Mouse (Mus musculus) urinary bladder, postnatal 14 days (tissue): Measurements from ENCODE around the gene Gadd45gip1.
"Not testable (repeated sequence)": the region's sequence is repeated elsewhere in the genome, so short reads cannot be mapped to it uniquely, and the experiment has no call there.

Experiments used
- DNase-seq: peaks from one replicate; pipeline ENCODE4 v3.0.0; 2021; ENCODE audit warnings: low spot score

Gadd45gip1 gene

GRCm38 (mm10) chr8:84797256-84797797, 34.0 kb upstream of the Gadd45gip1 start:
- no peak for DNase-seq

GRCm38 (mm10) chr8:84797971-84798370, 33.4 kb upstream of the Gadd45gip1 start:
- no peak for DNase-seq

DNA sequence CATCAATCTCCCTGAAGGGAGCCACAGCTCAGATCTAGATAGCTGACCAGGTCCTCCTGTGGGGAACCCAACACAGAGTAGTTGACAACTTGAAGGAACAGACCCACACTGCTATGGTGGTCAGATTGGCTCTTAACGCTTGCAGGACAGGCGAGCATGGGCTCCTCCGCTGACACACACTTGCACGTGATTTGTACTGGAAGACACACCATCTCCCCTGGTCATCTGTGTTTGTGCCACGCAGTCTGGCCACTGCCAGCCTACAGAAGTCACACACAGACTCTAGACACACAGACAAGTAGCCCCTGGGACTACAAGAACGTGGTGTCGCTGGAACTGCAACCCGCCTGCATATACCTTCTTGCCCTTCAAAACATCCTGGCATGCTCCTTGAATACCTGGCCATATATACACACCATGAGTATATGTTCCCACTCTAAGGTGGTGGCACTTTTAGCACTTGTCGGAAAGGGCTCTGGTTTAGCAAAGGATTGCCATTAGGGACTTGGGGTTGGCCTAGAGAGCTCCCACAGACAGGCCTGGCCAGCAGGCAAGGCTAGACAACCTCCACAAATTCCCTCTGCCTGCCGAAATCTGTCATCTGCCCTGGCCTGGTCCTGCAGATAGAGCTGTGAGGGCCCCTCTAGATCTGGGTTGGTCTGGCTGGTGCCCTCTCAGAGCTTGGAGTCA, 32.7 kb upstream of the Gadd45gip1 start:
- DNase-seq = no peak

DNA sequence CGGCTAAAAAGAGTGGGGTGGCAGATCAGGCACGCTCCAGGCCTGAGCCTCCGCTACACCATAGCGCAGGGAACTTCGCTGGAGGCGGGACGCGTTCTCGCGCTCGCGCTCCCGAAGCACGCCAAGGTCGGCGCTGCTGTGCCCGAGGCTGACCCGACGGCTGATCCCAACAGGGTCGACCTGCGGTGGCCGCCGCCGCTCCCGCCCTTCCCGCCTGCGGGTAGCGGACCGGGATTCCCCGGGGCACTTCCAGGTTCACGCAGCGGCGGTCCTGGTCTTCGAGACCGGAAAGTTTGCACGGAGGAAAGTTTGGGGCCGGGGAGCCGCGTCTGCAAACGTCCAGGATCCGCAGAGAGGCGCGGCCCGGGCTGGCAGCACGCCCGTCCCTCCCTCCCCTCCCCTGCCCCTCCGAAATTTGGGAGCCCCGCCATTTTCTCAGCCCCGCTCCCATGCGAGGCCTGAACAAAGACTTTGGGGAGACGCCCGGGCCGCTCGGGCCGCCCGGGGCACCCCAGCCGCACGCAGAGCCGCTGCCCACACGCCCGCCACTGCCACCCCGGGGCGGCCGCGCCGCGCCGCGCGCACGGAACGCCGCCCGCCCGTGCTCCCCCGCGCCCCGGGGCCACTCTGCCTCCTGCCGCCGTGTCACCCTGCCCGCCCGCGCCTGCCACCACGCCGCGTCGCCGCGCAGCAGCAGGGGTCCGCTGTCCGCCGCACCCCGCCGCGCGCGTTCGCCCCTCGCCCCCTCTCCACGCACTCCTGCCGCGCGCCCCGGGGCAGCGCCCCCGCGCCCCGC, 32.0 kb upstream of the Gadd45gip1 start:
- DNase-seq = peak; percentile 70

GRCm38 (mm10) chr8:84799999-84800831, 31.1 kb upstream of the Gadd45gip1 start, which contains the start of gene Nfix:
Gene Nfix (minus strand): TSS chr8:84800344.
- peak; percentile 81 for DNase-seq

DNA sequence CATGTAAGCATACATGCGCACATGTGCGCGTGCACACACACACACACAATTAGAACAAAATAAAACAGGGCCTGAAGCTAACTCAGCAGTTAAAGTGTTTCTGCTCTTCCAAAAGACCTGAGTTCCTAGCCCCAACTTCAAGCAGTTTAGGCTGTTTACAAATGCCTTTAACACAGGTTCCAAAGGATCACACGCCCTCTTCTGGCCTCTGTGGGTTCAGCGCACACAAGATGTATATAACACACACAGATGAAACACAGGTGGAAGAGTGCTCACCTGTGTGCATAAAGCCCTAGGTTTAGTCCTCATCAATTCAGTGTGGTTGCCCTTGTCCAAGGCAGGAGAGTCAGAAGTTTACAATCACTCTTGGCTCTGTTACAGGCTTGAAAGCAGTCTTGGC, 25.3 kb upstream of the Gadd45gip1 start:
- no peak for DNase-seq

DNA sequence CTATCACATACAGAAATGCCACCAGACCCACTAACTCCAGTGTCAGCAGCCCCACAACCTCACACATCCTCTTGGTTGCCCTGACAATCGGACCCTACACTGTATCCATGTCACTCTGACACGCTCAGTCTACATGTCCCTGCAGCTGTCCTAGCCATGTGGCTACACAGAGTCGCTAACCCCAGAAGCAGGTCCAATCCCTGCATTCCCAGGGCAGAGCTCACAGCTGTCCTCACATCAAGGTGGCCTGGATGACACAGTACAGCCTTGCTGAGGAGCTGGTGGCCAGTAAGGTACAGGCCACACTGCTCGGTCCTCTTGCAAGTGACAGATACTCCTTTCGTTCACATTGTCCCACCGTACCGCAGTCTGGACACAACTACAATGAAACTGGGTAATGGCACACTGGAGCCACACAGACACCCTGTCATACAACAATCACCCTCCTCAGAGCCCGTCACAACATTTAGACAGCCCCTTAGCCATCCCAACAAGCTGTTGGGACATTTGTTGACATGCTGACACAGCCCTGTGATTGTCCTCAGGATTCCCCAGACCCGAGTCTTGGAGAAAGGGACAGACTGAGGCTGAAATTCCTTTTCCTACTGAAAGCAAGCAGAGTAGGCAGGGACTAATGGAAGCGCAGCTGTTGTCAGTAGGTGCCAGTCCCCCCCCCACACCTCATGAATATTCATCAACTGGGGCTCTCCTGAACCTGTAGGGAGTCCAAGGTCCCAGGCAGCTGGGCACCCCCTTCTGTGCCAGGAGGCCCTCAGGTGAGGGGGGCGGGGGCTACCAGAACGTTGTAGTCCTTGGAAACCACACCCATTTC, 22.0 kb upstream of the Gadd45gip1 start:
- DNase-seq = no peak

DNA sequence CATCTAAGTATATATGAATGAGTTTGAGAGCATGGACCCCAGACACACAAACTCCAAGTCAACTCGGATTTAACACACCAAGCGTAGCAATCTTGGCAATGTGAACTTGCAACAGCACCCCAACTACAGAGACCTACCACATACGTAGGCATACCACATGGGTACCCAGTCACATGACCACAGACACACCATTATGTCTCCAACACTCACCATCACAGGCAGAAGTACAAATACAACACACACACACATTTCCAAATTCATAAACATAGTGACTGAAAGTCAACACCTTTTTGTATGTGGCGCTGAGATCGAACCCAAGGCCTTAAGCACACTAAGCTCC, 21.4 kb upstream of the Gadd45gip1 start:
- DNase-seq = no peak

GRCm38 (mm10) chr8:84810896-84811295, 20.4 kb upstream of the Gadd45gip1 start:
- DNase-seq = peak; percentile 92

- DNase-seq = no peak
Measured at GRCm38 (mm10) chr8:84811303-84811702, 20.0 kb upstream of the Gadd45gip1 start.

DNA sequence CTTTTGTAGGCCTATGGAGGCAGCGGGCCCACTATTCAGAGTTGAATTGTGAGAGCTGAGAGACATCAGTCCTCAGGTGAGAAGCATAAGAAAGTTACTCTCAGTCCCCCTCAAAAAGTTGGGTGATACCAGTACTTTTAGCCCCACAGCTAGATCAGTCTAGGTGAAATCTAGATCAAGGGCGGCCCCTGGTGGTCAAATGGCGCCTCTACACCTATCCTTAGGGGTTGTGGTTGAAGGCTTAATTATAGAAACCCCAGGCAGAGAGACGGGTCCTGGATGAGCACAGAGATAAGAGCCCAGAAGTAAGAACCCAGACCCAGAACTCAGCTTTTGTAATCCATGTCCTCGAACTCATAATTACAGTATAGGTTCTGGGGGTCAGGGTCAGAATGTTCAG, 18.3 kb upstream of the Gadd45gip1 start:
- peak; percentile 84 for DNase-seq

DNA sequence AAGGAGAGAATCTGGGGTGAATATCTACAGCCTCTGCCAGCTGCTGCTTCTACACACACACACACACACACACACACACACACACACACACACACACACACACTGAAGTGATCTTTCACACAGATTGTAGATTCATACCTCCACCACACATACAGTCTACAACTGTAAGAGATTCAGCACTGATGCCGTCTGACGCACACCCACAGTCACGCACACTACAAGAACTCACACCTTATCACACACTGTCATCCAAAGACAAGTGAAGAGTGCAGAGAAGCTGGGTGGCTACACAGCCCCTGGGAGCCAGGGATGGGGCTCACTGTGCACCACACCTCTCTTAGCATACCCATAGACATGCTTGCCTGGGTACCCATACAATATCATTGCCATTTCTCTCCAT, 17.5 kb upstream of the Gadd45gip1 start:
- no peak for DNase-seq

GRCm38 (mm10) chr8:84814240-84814554, 17.1 kb upstream of the Gadd45gip1 start:
- DNase-seq = no peak

- no peak for DNase-seq
Measured at GRCm38 (mm10) chr8:84814555-84815441, 16.5 kb upstream of the Gadd45gip1 start.

GRCm38 (mm10) chr8:84815547-84815946, 15.8 kb upstream of the Gadd45gip1 start:
- peak; percentile 96 for DNase-seq

DNA sequence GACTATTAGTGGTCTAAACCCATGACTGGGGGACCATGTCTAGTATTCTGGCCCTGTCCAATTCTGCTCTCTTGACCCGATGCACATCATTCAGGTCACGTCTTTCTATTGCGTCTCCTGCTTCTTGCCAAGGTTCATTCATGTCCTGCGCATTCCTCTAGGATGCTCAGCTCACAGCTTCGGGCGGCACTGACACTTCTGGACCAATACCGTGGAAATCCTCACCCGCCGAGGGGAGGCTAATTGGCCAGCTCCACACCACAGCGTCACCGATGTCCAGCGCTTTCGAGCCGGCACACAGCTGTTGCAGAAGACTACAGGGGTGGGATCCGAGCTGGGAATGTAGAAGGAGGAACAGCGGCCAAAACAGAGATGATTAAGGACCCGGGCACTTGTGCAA, 15.2 kb upstream of the Gadd45gip1 start:
- DNase-seq = no peak

GRCm38 (mm10) chr8:84822723-84823122, 8.6 kb upstream of the Gadd45gip1 start, which contains the start of gene Dand5:
Gene Dand5 (minus strand): TSS chr8:84822823.
- DNase-seq = no peak

- DNase-seq = peak; percentile 61
Measured at GRCm38 (mm10) chr8:84823653-84824052, 7.7 kb upstream of the Gadd45gip1 start.

DNA sequence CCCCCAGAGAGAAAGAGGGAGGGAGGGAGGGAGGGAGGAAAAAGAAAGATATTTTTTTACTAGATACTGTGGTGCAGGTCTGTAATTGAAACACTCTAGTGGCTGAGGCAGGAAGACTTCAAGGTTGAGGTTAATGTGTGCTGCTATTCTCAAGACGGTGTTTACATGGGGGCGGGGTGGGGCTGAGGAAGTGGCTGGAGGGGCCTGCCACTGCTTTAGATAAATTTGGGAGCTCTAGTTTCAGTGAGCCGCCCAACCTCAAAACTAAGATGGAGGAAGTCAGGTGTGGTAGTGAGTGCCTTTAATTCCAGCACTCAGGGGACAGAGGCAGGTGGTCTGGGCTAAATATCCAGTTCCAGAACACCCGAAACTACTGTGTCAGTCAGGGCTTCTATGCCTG, 5.7 kb upstream of the Gadd45gip1 start:
- DNase-seq = no peak

DNA sequence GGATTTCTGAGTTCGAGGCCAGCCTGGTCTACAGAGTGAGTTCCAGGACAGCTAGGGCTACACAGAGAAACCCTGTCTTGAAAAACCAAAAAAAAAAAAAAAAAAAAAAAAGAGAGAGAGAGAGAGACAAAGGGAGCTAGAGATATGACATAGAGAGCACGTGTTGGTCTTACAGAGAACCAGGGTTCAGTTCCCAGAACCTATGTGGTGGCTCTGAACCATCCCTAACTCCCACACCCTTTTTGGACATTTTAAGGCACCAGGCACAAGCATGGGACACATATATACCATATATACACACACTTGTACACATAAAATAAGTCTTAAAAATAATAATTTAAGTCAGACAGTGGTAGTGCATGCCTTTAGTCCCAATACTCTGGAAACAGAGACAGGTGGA, 4.8 kb upstream of the Gadd45gip1 start:
- DNase-seq = not testable (repeated sequence)
